Mouse (Mus musculus) intestine, postnatal 0 days (tissue): ENCODE measurements around the gene 6430550D23Rik. TPM values are rescaled to one million over a fixed set of nuclear protein-coding genes. Genes with fewer than 3 reads are reported as not detected.

Source experiments
- ATAC-seq: fragments of 200-750 bp; cut with Nextera tagmentation; 2 replicates; pipeline ENCODE4 v1.8.0; 2017; ENCODE audit warnings: mild to moderate bottlenecking, moderate TSS enrichment, moderate library complexity
- H3K27ac ChIP-seq: fragments of 300-500 bp; sonication (generic); 2 replicates; pipeline ENCODE4 v1.5.1; 2014; ENCODE audit warnings: mild to moderate bottlenecking, low read depth, low read length, moderate library complexity
- H3K27me3 ChIP-seq: fragments of 300-500 bp; sonication (generic); replicated peaks from 2 replicates; pipeline ENCODE4 v1.6.1; 2014; ENCODE audit warnings: low read length, mixed read lengths; ENCODE audit not compliant: control insufficient read depth, insufficient read depth
- H3K36me3 ChIP-seq: fragments of 300-500 bp; sonication (generic); 2 replicates; pipeline ENCODE4 v1.6.1; 2014; ENCODE audit warnings: mild to moderate bottlenecking, moderate library complexity; ENCODE audit not compliant: control insufficient read depth, insufficient read depth
- H3K4me1 ChIP-seq: fragments of 300-500 bp; sonication (generic); replicated peaks from 2 replicates; pipeline ENCODE4 v1.6.1; 2014; ENCODE audit warnings: antibody characterized with exemption, low read length, mixed read lengths; ENCODE audit not compliant: control insufficient read depth, insufficient read depth
- H3K4me2 ChIP-seq: fragments of 300-500 bp; sonication (generic); replicated peaks from 2 replicates; pipeline ENCODE4 v1.6.1; 2014; ENCODE audit warnings: low read depth, mild to moderate bottlenecking, moderate library complexity
- H3K4me3 ChIP-seq: fragments of 300-500 bp; sonication (generic); 2 replicates; pipeline ENCODE4 v1.5.1; 2014; ENCODE audit warnings: low read depth, low read length
- H3K9ac ChIP-seq: fragments of 300-500 bp; sonication (generic); 2 replicates; pipeline ENCODE4 v1.6.1; 2014; ENCODE audit warnings: mild to moderate bottlenecking, low read depth, low read length
- H3K9me3 ChIP-seq: fragments of 300-500 bp; sonication (generic); 2 replicates; pipeline ENCODE4 v1.6.1; 2016; ENCODE audit warnings: mixed run types; ENCODE audit not compliant: control insufficient read depth
- CTCF ChIP-seq: sonication (generic); IDR thresholded peaks from 2 replicates; pipeline ENCODE4 v1.5.1; 2016; ENCODE audit warnings: low read depth, mild to moderate bottlenecking, control low read depth, antibody characterized with exemption, moderate library complexity
- WGBS: fragments of 180-500 bp; shearing (Covaris S2); extraction: QIAGEN DNeasy Blood & Tissue Kit; methylation state at CpG from one replicate; pipeline ENCODE4 v1.1.7; 2014; 5-methylcytosine and 5-hydroxymethylcytosine counted together
- polyA plus RNA-seq: library from polyadenylated mRNA; unstranded; fragments of >200 nt; fragmentation: Nextera tagmentation; extraction: Ambion mirVana; gene quantifications from 2 replicates; pipeline ENCODE4 v1.2.1, GENCODE M21; 2015

6430550D23Rik gene
- polyA plus RNA-seq, 1 experiment from 2014 or later: 0.59 TPM

- TF ChIP-seq CTCF: no peak
- ATAC-seq: no peak
- Histone ChIP-seq H3K4me1 (no peaks in the 10 kb centered on the region), H3K9ac (no peak overlapping the region), H3K27ac (no peak overlapping the region), H3K4me2 (no peak overlapping the region), H3K9me3 (no peaks in the 10 kb centered on the region), H3K4me3 (no peak overlapping the region), H3K36me3 (no peaks in the 10 kb centered on the region), H3K27me3 (no peaks in the 10 kb centered on the region)
- 37% methylated on average over 4 of the region's 4 CpGs for WGBS
These were observed 61.3 kb downstream of the 6430550D23Rik start for GRCm38 (mm10) chr2:155946499-155946898.

- no peaks in the 10 kb centered on the region for H3K27me3 ChIP-seq
- no peaks in the 10 kb centered on the region for H3K4me1 ChIP-seq
- no peaks in the 10 kb centered on the region for H3K36me3 ChIP-seq
- peak; percentile 92 for TF ChIP-seq CTCF
- no peaks in the 10 kb centered on the region for H3K9me3 ChIP-seq
- H3K4me3 ChIP-seq: no peak overlapping the region
- no peak for ATAC-seq
- 4% methylated on average over 7 of the region's 7 CpGs for WGBS
- H3K4me2 ChIP-seq: no peak overlapping the region
- no peak overlapping the region for H3K27ac ChIP-seq
- H3K9ac ChIP-seq: no peak overlapping the region
These were observed 61.7 kb downstream of the 6430550D23Rik start for GRCm38 (mm10) chr2:155946069-155946468.

- no peak overlapping the region for H3K4me2 ChIP-seq
- 65% methylated on average over 5 of the region's 5 CpGs for WGBS
- H3K27ac ChIP-seq: no peak overlapping the region
- H3K27me3 ChIP-seq: no peaks in the 10 kb centered on the region
- no peak for ATAC-seq
- no peaks in the 10 kb centered on the region for H3K9me3 ChIP-seq
- H3K4me3 ChIP-seq: no peak overlapping the region
- H3K9ac ChIP-seq: no peak overlapping the region
- TF ChIP-seq CTCF: no peak
- H3K36me3 ChIP-seq: no peaks in the 10 kb centered on the region
- no peaks in the 10 kb centered on the region for H3K4me1 ChIP-seq
These were observed 62.2 kb downstream of the 6430550D23Rik start for GRCm38 (mm10) chr2:155945580-155945979.

GRCm38 (mm10) chr2:155945124-155945523 lies 62.7 kb downstream of the 6430550D23Rik start, which contains the start of gene Gdf5:
Gene Gdf5, minus strand, starts transcription at chr2:155945367.
- Histone ChIP-seq H3K4me2 (peak within 1 kb of the TSS; percentile 24; the same call in 1 of the 2 replicates), H3K27ac (no peak within 1 kb of the TSS), H3K4me1 (no peaks in the 10 kb centered on the region), H3K36me3 (no peaks in the 10 kb centered on the region), H3K9ac (no peak within 1 kb of the TSS), H3K9me3 (no peaks in the 10 kb centered on the region), H3K4me3 (no peak within 1 kb of the TSS), H3K27me3 (no peaks in the 10 kb centered on the region)
- no peak for ATAC-seq
- TF ChIP-seq CTCF: no peak
- whole genome bisulfite sequencing: 42% methylated on average over 13 of the region's 13 CpGs

GRCm38 (mm10) chr2:155944685-155945084 lies 63.1 kb downstream of the 6430550D23Rik start:
- WGBS: 94% methylated on average over 4 of the region's 4 CpGs
- no peak for ATAC-seq
- H3K4me3 ChIP-seq: no peak overlapping the region

GRCm38 (mm10) chr2:155943463-155943862 lies 64.3 kb downstream of the 6430550D23Rik start:
- H3K9ac ChIP-seq: no peak overlapping the region
- no peak for ATAC-seq
- 11% methylated on average over 8 of the region's 8 CpGs for WGBS

More at GRCm38 (mm10) chr2:155944685-155945084, 63.1 kb downstream of the 6430550D23Rik start:
- Histone ChIP-seq H3K27ac (no peak overlapping the region), H3K4me2 (peak overlapping the region; percentile 24; the same call in 1 of the 2 replicates), H3K9me3 (no peaks in the 10 kb centered on the region), H3K36me3 (no peaks in the 10 kb centered on the region), H3K9ac (no peak overlapping the region), H3K27me3 (no peaks in the 10 kb centered on the region), H3K4me1 (no peaks in the 10 kb centered on the region)
- TF ChIP-seq CTCF: no peak

More at GRCm38 (mm10) chr2:155943463-155943862, 64.3 kb downstream of the 6430550D23Rik start:
- no peaks in the 10 kb centered on the region for H3K4me1 ChIP-seq
- H3K36me3 ChIP-seq: no peaks in the 10 kb centered on the region
- no peak overlapping the region for H3K4me3 ChIP-seq
- H3K27me3 ChIP-seq: no peaks in the 10 kb centered on the region
- peak overlapping the region; percentile 13; the same call in 1 of the 2 replicates for H3K4me2 ChIP-seq
- no peak overlapping the region for H3K27ac ChIP-seq
- H3K9me3 ChIP-seq: no peaks in the 10 kb centered on the region
- no peak for TF ChIP-seq CTCF
